Mouse (Mus musculus): Measurements from ENCODE around the gene Pla2g2f. TPM values are rescaled to one million over a fixed set of nuclear protein-coding genes. Genes with fewer than 3 reads are reported as not detected.

The Pla2g2f gene
- total RNA-seq, 2 experiments from 2014 or later = 1.2 to 1.9 TPM

- DNase-seq = peak in 1 of 2 experiments; percentile 13
Measured at GRCm38 (mm10) chr4:138755983-138756382, 1.4 kb downstream of the Pla2g2f start.

- DNase-seq = no peak
Measured at GRCm38 (mm10) chr4:138755439-138755838, 2.0 kb downstream of the Pla2g2f start.

- DNase-seq = no peak
Measured at GRCm38 (mm10) chr4:138754432-138754831, 3.0 kb downstream of the Pla2g2f start.

GRCm38 (mm10) chr4:138753608-138754007 lies 3.8 kb downstream of the Pla2g2f start:
- no peak for DNase-seq

- DNase-seq = no peak
Measured at GRCm38 (mm10) chr4:138752603-138753002, 4.8 kb downstream of the Pla2g2f start.

- peak in 1 of 2 experiments; percentile 52 for DNase-seq
Measured at GRCm38 (mm10) chr4:138748369-138749072, 8.9 kb downstream of the Pla2g2f start.

- DNase-seq = no peak
Measured at GRCm38 (mm10) chr4:138747851-138748250, 9.6 kb downstream of the Pla2g2f start.

GRCm38 (mm10) chr4:138746866-138747265 lies 10.6 kb downstream of the Pla2g2f start:
- DNase-seq = no peak

GRCm38 (mm10) chr4:138745884-138746283 lies 11.5 kb downstream of the Pla2g2f start:
- no peak for DNase-seq

GRCm38 (mm10) chr4:138739136-138739851 lies 18.1 kb downstream of the Pla2g2f start:
- DNase-seq = peak in 1 of 2 experiments; percentile 40

- no peak for DNase-seq
Measured at GRCm38 (mm10) chr4:138737031-138737430, 20.4 kb downstream of the Pla2g2f start, which contains the start of gene Ubxn10. Ubxn10 (minus strand) TSS chr4:138737167.

GRCm38 (mm10) chr4:138734863-138735262 lies 22.6 kb downstream of the Pla2g2f start:
- DNase-seq = no peak

GRCm38 (mm10) chr4:138734105-138734504 lies 23.3 kb downstream of the Pla2g2f start:
- DNase-seq = no peak

GRCm38 (mm10) chr4:138729018-138729703 lies 28.3 kb downstream of the Pla2g2f start:
- no peak for DNase-seq

GRCm38 (mm10) chr4:138725751-138726150 lies 31.7 kb downstream of the Pla2g2f start:
- no peak for DNase-seq

- DNase-seq = peak in 1 of 2 experiments; percentile 57
Measured at GRCm38 (mm10) chr4:138725127-138725461, 32.3 kb downstream of the Pla2g2f start.

GRCm38 (mm10) chr4:138724354-138725126 lies 32.9 kb downstream of the Pla2g2f start, which contains the start of gene Pla2g2c:
Pla2g2c (plus strand) TSS chr4:138724792.
- peak in 1 of 2 experiments; percentile 38 for DNase-seq

- no peak for DNase-seq
Measured at GRCm38 (mm10) chr4:138723493-138724281, 33.7 kb downstream of the Pla2g2f start.

GRCm38 (mm10) chr4:138719264-138719596 lies 38.2 kb downstream of the Pla2g2f start:
- DNase-seq = peak in 1 of 2 experiments; percentile 42

- DNase-seq = no peak
Measured at GRCm38 (mm10) chr4:138718586-138719263, 38.7 kb downstream of the Pla2g2f start.

GRCm38 (mm10) chr4:138716697-138717096 lies 40.7 kb downstream of the Pla2g2f start:
- DNase-seq = no peak

All from layer of hippocampus, postnatal 36 days (tissue).